Mouse (Mus musculus): ENCODE data around the gene Myo16. TPM values are rescaled to one million over a fixed set of nuclear protein-coding genes. Genes with fewer than 3 reads are reported as not detected.

Gene Myo16
- polyA plus RNA-seq, 1 experiment from 2014 or later: 0.89 TPM

- Histone ChIP-seq H3K4me1 (ENCODE audit: control insufficient read depth, insufficient read depth, low read length) (no peaks in the 10 kb centered on the region), H3K9me3 (ENCODE audit: control insufficient read depth, low read length) (no peaks in the 10 kb centered on the region), H3K27me3 (replicated peaks; ENCODE audit: control insufficient read depth, insufficient read depth, low read length) (no peaks in the 10 kb centered on the region), H3K36me3 (ENCODE audit: control insufficient read depth, insufficient read depth, low read length) (no peaks in the 10 kb centered on the region), H3K4me2 (ENCODE audit: low read depth, low read length) (no peak overlapping the region), H3K9ac (ENCODE audit: low read depth, low read length) (no peak overlapping the region), H3K27ac (replicated peaks; ENCODE audit: low read depth, low read length) (no peak overlapping the region), H3K4me3 (ENCODE audit: low read depth, low read length) (no peak overlapping the region)
- 23% methylated on average over 12 of the region's 12 CpGs for WGBS
- DNase-seq (ENCODE audit: low spot score) (no peak), ATAC-seq (ENCODE audit: low read depth) (no peak)
Observed at GRCm38 (mm10) chr8:10633360-10634140, 479.8 kb downstream of the Myo16 start.

- no peaks in the 10 kb centered on the region for H3K36me3 ChIP-seq (ENCODE audit: control insufficient read depth, insufficient read depth, low read length)
- ATAC-seq (ENCODE audit: low read depth) (no peak), DNase-seq (ENCODE audit: low spot score) (no peak)
- no peaks in the 10 kb centered on the region for H3K27me3 ChIP-seq (replicated peaks; ENCODE audit: control insufficient read depth, insufficient read depth, low read length)
- no peaks in the 10 kb centered on the region for H3K4me1 ChIP-seq (ENCODE audit: control insufficient read depth, insufficient read depth, low read length)
- no peaks in the 10 kb centered on the region for H3K9me3 ChIP-seq (ENCODE audit: control insufficient read depth, low read length)
- WGBS: 73% methylated on average over 13 of the region's 13 CpGs
- no peak overlapping the region for H3K9ac ChIP-seq (ENCODE audit: low read depth, low read length)
- H3K27ac ChIP-seq (replicated peaks; ENCODE audit: low read depth, low read length): no peak overlapping the region
- no peak overlapping the region for H3K4me3 ChIP-seq (ENCODE audit: low read depth, low read length)
- no peak overlapping the region for H3K4me2 ChIP-seq (ENCODE audit: low read depth, low read length)
Observed at GRCm38 (mm10) chr8:10634421-10634820, 480.7 kb downstream of the Myo16 start.

- H3K27me3 ChIP-seq (replicated peaks; ENCODE audit: control insufficient read depth, insufficient read depth, low read length): no peaks in the 10 kb centered on the region
- no peak for DNase-seq (ENCODE audit: low spot score)
- no peak overlapping the region for H3K4me2 ChIP-seq (ENCODE audit: low read depth, low read length)
- no peak overlapping the region for H3K27ac ChIP-seq (replicated peaks; ENCODE audit: low read depth, low read length)
- no peaks in the 10 kb centered on the region for H3K4me1 ChIP-seq (ENCODE audit: control insufficient read depth, insufficient read depth, low read length)
- ATAC-seq (ENCODE audit: low read depth): no peak
- H3K9ac ChIP-seq (ENCODE audit: low read depth, low read length): no peak overlapping the region
- no peaks in the 10 kb centered on the region for H3K9me3 ChIP-seq (ENCODE audit: control insufficient read depth, low read length)
- 89% methylated on average over 8 of the region's 8 CpGs for WGBS
- no peak overlapping the region for H3K4me3 ChIP-seq (ENCODE audit: low read depth, low read length)
- no peaks in the 10 kb centered on the region for H3K36me3 ChIP-seq (ENCODE audit: control insufficient read depth, insufficient read depth, low read length)
Observed at GRCm38 (mm10) chr8:10638871-10639270, 485.2 kb downstream of the Myo16 start.

GRCm38 (mm10) chr8:10640176-10640810 lies 486.6 kb downstream of the Myo16 start:
- DNase-seq (ENCODE audit: low spot score): no peak
- no peak overlapping the region for H3K27ac ChIP-seq (replicated peaks; ENCODE audit: low read depth, low read length)
- 71% methylated on average over 9 of the region's 9 CpGs for WGBS
- no peak overlapping the region for H3K9ac ChIP-seq (ENCODE audit: low read depth, low read length)
- no peak overlapping the region for H3K4me3 ChIP-seq (ENCODE audit: low read depth, low read length)
- no peaks in the 10 kb centered on the region for H3K27me3 ChIP-seq (replicated peaks; ENCODE audit: control insufficient read depth, insufficient read depth, low read length)
- no peak overlapping the region for H3K4me2 ChIP-seq (ENCODE audit: low read depth, low read length)
- no peak for ATAC-seq (ENCODE audit: low read depth)
- no peaks in the 10 kb centered on the region for H3K9me3 ChIP-seq (ENCODE audit: control insufficient read depth, low read length)
- no peaks in the 10 kb centered on the region for H3K4me1 ChIP-seq (ENCODE audit: control insufficient read depth, insufficient read depth, low read length)
- no peaks in the 10 kb centered on the region for H3K36me3 ChIP-seq (ENCODE audit: control insufficient read depth, insufficient read depth, low read length)

GRCm38 (mm10) chr8:10640859-10641258 lies 487.1 kb downstream of the Myo16 start:
- H3K9ac ChIP-seq (ENCODE audit: low read depth, low read length): no peak overlapping the region
- no peak overlapping the region for H3K27ac ChIP-seq (replicated peaks; ENCODE audit: low read depth, low read length)
- no peaks in the 10 kb centered on the region for H3K27me3 ChIP-seq (replicated peaks; ENCODE audit: control insufficient read depth, insufficient read depth, low read length)
- no peaks in the 10 kb centered on the region for H3K9me3 ChIP-seq (ENCODE audit: control insufficient read depth, low read length)
- no peak overlapping the region for H3K4me3 ChIP-seq (ENCODE audit: low read depth, low read length)
- ATAC-seq (ENCODE audit: low read depth): no peak
- no peaks in the 10 kb centered on the region for H3K36me3 ChIP-seq (ENCODE audit: control insufficient read depth, insufficient read depth, low read length)
- 71% methylated on average over 7 of the region's 7 CpGs for WGBS
- H3K4me2 ChIP-seq (ENCODE audit: low read depth, low read length): no peak overlapping the region
- H3K4me1 ChIP-seq (ENCODE audit: control insufficient read depth, insufficient read depth, low read length): no peaks in the 10 kb centered on the region
- DNase-seq (ENCODE audit: low spot score): no peak

GRCm38 (mm10) chr8:10641343-10641742 lies 487.6 kb downstream of the Myo16 start:
- no peak for DNase-seq (ENCODE audit: low spot score)

GRCm38 (mm10) chr8:10643244-10643643 lies 489.5 kb downstream of the Myo16 start:
- no peaks in the 10 kb centered on the region for H3K27me3 ChIP-seq (replicated peaks; ENCODE audit: control insufficient read depth, insufficient read depth, low read length)
- no peak for ATAC-seq (ENCODE audit: low read depth)

More at GRCm38 (mm10) chr8:10641343-10641742, 487.6 kb downstream of the Myo16 start:
- ATAC-seq (ENCODE audit: low read depth): no peak
- H3K4me1 ChIP-seq (ENCODE audit: control insufficient read depth, insufficient read depth, low read length): 0 out of 2 replicates have a peak, but pooled peaks cover 2% of the 10 kb centered on the region
- H3K27ac ChIP-seq (replicated peaks; ENCODE audit: low read depth, low read length): no peak overlapping the region
- no peaks in the 10 kb centered on the region for H3K36me3 ChIP-seq (ENCODE audit: control insufficient read depth, insufficient read depth, low read length)
- no peaks in the 10 kb centered on the region for H3K9me3 ChIP-seq (ENCODE audit: control insufficient read depth, low read length)
- no peak overlapping the region for H3K4me3 ChIP-seq (ENCODE audit: low read depth, low read length)
- no peaks in the 10 kb centered on the region for H3K27me3 ChIP-seq (replicated peaks; ENCODE audit: control insufficient read depth, insufficient read depth, low read length)
- no peak overlapping the region for H3K9ac ChIP-seq (ENCODE audit: low read depth, low read length)
- no peak overlapping the region for H3K4me2 ChIP-seq (ENCODE audit: low read depth, low read length)

GRCm38 (mm10) chr8:10644481-10644880 lies 490.8 kb downstream of the Myo16 start:
- ATAC-seq (ENCODE audit: low read depth) (no peak), DNase-seq (ENCODE audit: low spot score) (no peak)
- H3K4me3 ChIP-seq (ENCODE audit: low read depth, low read length): no peak overlapping the region
- 52% methylated on average over 3 of the region's 3 CpGs for WGBS
- H3K27ac ChIP-seq (replicated peaks; ENCODE audit: low read depth, low read length): no peak overlapping the region
- no peak overlapping the region for H3K9ac ChIP-seq (ENCODE audit: low read depth, low read length)
- no peaks in the 10 kb centered on the region for H3K9me3 ChIP-seq (ENCODE audit: control insufficient read depth, low read length)
- no peaks in the 10 kb centered on the region for H3K36me3 ChIP-seq (ENCODE audit: control insufficient read depth, insufficient read depth, low read length)
- no peak overlapping the region for H3K4me2 ChIP-seq (ENCODE audit: low read depth, low read length)
- 0 out of 2 replicates have a peak, but pooled peaks cover 4% of the 10 kb centered on the region for H3K4me1 ChIP-seq (ENCODE audit: control insufficient read depth, insufficient read depth, low read length)
- H3K27me3 ChIP-seq (replicated peaks; ENCODE audit: control insufficient read depth, insufficient read depth, low read length): no peaks in the 10 kb centered on the region

More at GRCm38 (mm10) chr8:10643244-10643643, 489.5 kb downstream of the Myo16 start:
- no peak for DNase-seq (ENCODE audit: low spot score)
- Histone ChIP-seq H3K36me3 (ENCODE audit: control insufficient read depth, insufficient read depth, low read length) (no peaks in the 10 kb centered on the region), H3K4me3 (ENCODE audit: low read depth, low read length) (no peak overlapping the region), H3K9me3 (ENCODE audit: control insufficient read depth, low read length) (no peaks in the 10 kb centered on the region), H3K9ac (ENCODE audit: low read depth, low read length) (no peak overlapping the region), H3K4me1 (ENCODE audit: control insufficient read depth, insufficient read depth, low read length) (0 out of 2 replicates have a peak, but pooled peaks cover 4% of the 10 kb centered on the region), H3K27ac (replicated peaks; ENCODE audit: low read depth, low read length) (no peak overlapping the region), H3K4me2 (ENCODE audit: low read depth, low read length) (no peak overlapping the region)
- WGBS: 82% methylated on average over 4 of the region's 4 CpGs
